Mouse (Mus musculus) erythroblast, adult 5-6 weeks (primary cell): ENCODE data around the gene Gm15091. TPM values are rescaled to one million over a fixed set of nuclear protein-coding genes. Genes with fewer than 3 reads are reported as not detected.
"Not testable (repeated sequence)": the region's sequence is repeated elsewhere in the genome, so short reads cannot be mapped to it uniquely, and the experiment has no call there.

ENCODE experiments used
- ATAC-seq: replicated peaks from 2 replicates; pipeline ENCODE4 v1.8.0; 2016; ENCODE audit warnings: moderate number of reproducible peaks, mild to moderate bottlenecking, moderate TSS enrichment, inconsistent platforms; ENCODE audit not compliant: poor library complexity, low FRiP score, severe bottlenecking
- total RNA-seq, 2 experiments: library from RNA; stranded (forward) in 1 of 2; stranded (reverse) in 1 of 2; fragments of 150-400 nt in 1 of 2; fragments of 200-764, 138-1000 nt in 1 of 2; gene quantifications; 2 replicates each; pipeline versions ENCODE4 v1.2.3 to v1.2.4; 2015 to 2017; ENCODE audit warnings: low replicate concordance in 2 of 2

Gene Gm15091
- total RNA-seq (2015; ENCODE audit: low replicate concordance) (not detected in 2 replicates), total RNA-seq (2017; ENCODE audit: low replicate concordance) (not detected in 2 replicates)

DNA sequence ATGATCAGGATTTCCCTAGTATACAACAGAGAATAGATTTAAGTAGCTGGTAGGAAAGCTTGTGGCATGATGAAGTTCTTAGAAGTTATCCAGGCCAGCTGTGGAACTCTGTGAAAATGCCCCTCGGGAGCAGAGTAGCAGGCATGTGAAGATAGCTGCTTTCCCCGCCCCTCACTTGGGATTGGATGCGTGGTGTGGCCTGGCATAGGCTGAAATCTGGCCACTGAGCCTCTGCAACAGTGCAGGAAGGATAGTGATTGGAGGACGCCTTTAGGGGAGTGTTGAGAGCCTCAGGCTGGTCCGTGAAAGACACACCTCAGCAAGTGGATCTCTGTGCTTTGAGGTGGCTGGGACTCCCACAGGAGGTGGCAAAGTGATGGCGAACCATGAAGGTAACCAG, at the start of gene Gm15091:
TSS of gene Gm15091 (plus strand) at position 301 of the 400 bp plus-strand sequence.
- ATAC-seq, result not testable (repeated sequence)

Other genes starting within 250 kb of the Gm15091 start
- gene Gm15097, start 157.2 kb upstream of the Gm15091 start, total RNA-seq (2015; ENCODE audit: low replicate concordance), result not detected in 2 replicates
- not detected in 2 replicates for gene Gm15097, start 157.2 kb upstream of the Gm15091 start, total RNA-seq (2017; ENCODE audit: low replicate concordance)